Mouse (Mus musculus): ENCODE data around the gene Dcaf5.

DNA sequence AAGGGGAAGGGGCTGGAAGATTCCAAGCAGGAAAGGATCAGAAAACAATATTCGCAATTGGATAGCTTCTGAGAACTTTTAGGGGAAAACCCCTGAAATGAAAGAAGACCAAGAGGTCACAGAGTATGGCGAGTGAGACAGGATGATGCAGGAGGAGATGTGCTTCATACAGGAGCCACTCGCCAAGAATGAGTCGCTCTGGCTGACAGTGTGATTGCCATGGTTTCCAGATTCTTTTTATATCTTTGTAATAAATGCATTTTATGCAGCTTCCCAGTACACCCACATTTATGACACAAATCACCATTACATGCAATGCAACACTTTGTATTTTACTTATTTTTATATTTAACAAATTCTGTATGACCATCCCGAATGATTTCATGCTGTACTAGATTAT lies 49.1 kb downstream of the Dcaf5 start:
- TF ChIP-seq POLR2A (IDR thresholded peaks at IDR 0.05; ENCODE audit: low read depth, low read length) (no peak), CTCF (IDR thresholded peaks at IDR 0.05; ENCODE audit: extremely low read depth, insufficient read length, insufficient replicate concordance, low read depth, low read length) (no peak)
